Mouse (Mus musculus): ENCODE results near the gene Cdk19. TPM values are rescaled to one million over a fixed set of nuclear protein-coding genes. Genes with fewer than 3 reads are reported as not detected.

Gene Cdk19
- total RNA-seq, 2 experiments from 2014 or later: 48.3 to 50.8 TPM

- intact Hi-C loops (cut with DNase I): no loop called here
- no peak for DNase-seq (ENCODE audit: low spot score in 2 of 2)
These were observed 86.7 kb downstream of the Cdk19 start for GRCm38 (mm10) chr10:40426096-40426450.

- no peak for DNase-seq (ENCODE audit: low spot score in 2 of 2)
- intact Hi-C loops (cut with DNase I): no loop called here
These were observed 89.3 kb downstream of the Cdk19 start for GRCm38 (mm10) chr10:40428633-40429032.

GRCm38 (mm10) chr10:40429081-40429480, 89.7 kb downstream of the Cdk19 start:
- intact Hi-C loops (cut with DNase I): no loop called here
- no peak for DNase-seq (ENCODE audit: low spot score in 2 of 2)

GRCm38 (mm10) chr10:40430209-40430608, 90.8 kb downstream of the Cdk19 start:
- intact Hi-C loops (cut with DNase I): no loop called here
- no peak for DNase-seq (ENCODE audit: low spot score in 2 of 2)

DNA sequence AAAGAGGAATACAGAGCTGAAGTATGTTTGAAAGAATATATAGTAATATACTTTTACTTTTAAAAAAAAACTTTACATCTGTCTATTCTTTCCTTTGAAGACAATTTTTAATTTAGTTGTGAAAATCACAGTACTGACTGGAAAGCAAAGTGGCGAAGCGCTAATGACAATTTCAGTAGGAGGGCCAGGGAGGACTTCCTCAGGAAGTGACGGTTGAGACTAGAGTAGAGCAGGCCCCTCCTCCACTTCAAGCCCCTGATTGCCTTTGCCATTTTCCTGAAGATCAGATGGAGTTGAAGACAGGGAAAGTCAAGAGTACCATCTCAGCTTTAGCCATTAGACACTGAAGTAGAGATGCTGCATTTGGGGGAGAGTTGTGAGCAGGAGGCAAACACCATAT, 92.6 kb downstream of the Cdk19 start:
- DNase-seq (ENCODE audit: low spot score in 2 of 2): no peak
- intact Hi-C loops (cut with DNase I): no loop called here

DNA sequence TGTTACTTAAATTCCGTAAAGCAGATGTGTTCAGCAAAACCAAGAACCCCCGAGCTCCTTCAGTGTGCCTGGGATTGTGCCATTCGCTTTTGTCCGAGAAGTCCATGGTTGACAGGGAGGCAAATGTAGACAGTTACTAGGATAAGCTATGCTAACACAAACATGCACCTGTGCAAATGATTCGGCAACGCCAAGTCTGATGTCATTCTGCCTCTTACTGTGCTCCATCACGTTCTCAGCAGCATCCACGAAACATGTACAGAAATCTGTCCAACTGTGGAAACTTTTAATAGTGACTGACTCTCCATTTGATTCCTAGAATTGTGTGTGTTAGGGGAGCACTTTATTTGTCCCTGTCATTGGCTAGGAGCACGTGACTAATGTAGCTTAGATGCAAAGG, 93.0 kb downstream of the Cdk19 start:
- DNase-seq (ENCODE audit: low spot score in 2 of 2): no peak
- intact Hi-C loops (cut with DNase I): no loop called here

- no peak for DNase-seq (ENCODE audit: low spot score in 2 of 2)
- intact Hi-C loops (cut with DNase I): no loop called here
These were observed 96.0 kb downstream of the Cdk19 start for GRCm38 (mm10) chr10:40435402-40435801.

DNA sequence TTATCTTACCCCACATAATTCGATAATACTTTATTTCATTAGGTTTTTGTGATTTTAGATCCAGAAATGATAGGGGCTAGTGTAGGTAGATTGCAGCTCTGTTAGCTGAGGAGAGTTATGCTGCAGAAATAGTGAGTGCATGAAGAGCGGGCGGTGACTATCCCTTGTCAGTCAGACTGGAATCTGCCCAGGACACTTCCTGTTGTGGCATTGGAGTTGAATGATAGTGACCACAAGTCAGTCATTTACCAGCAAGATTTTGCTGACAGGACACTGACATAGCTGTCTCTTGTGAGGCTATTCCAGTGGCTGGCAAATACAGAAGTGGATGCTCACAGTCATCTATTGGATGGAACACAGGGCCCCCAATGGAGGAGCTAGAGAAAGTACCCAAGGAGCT, 97.8 kb downstream of the Cdk19 start:
- intact Hi-C loops (cut with DNase I): no loop called here
- no peak for DNase-seq (ENCODE audit: low spot score in 2 of 2)

DNA sequence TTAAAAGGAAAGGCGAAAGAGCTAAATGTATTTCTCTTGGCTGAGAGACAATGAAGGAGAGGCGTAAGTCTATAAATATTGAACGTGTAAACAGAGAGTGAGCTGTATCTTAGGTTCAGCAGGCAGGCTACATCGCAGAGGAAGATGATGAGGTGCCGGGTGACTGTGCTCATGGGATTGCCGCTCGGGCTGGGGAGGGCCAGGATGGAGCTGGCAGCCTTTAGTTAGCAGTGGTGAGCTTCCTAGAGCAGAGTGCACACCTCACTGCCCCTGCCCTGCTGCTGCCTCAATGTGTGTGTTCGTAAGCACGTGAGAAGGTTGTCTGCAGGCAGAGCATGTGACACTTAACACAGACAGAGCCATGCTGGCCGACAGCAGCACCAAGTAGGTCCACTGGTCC, 101.4 kb downstream of the Cdk19 start:
- DNase-seq (ENCODE audit: low spot score in 2 of 2): no peak
- intact Hi-C loops (cut with DNase I): no loop called here

- intact Hi-C loops (cut with DNase I): no loop called here
- no peak for DNase-seq (ENCODE audit: low spot score in 2 of 2)
These were observed 102.7 kb downstream of the Cdk19 start for GRCm38 (mm10) chr10:40442076-40442475.

GRCm38 (mm10) chr10:40443371-40443770, 104.0 kb downstream of the Cdk19 start:
- intact Hi-C loops (cut with DNase I): no loop called here

DNA sequence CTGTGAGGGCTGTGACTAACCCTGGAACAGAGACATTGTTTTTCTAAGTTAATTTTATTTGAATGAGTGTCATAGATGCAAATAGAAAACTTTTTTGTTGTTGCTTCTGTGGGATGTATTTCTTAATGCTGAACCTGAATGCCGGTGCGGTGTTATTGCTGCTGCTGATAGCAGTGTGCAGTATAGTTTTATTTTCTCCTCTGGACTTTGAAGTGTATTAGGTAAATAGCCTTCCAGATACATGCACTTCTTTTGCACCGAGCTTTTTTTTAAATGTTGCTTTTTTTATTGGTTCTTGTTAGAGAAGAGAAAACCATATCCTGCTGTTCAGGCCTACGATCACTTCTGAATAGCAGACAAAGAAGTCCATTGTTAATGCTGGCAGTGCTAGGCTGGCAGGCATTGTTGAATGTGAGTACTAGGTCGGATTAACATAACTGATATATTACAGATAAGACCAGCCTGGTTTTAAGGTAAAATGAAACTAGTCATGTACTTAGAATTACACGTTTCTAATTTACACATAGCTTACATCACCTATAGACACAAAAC, 104.5 kb downstream of the Cdk19 start:
- DNase-seq (ENCODE audit: low spot score in 2 of 2): no peak
- intact Hi-C loops (cut with DNase I): no loop called here

More at GRCm38 (mm10) chr10:40443371-40443770, 104.0 kb downstream of the Cdk19 start:
- DNase-seq (ENCODE audit: low spot score in 2 of 2): no peak

DNA sequence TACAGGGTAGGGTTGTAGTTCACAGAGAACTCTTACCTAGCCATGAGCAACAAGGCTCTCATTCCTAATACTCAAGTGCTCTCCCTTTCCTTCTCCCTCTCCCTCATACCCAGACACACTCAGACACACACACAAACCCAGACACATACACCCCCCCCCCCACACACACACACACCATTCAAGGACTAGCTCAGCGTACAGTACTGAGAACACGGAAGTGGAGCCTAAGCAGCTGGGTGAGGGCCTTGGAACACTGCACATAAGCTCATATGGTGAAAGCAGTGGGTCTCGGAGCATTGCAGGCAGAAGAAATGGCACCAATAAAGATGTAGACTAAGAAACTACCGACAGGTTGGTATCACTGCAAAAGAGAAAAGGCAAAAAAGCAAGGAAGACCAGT, 105.2 kb downstream of the Cdk19 start:
- intact Hi-C loops (cut with DNase I): no loop called here
- DNase-seq (ENCODE audit: low spot score in 2 of 2): no peak

DNA sequence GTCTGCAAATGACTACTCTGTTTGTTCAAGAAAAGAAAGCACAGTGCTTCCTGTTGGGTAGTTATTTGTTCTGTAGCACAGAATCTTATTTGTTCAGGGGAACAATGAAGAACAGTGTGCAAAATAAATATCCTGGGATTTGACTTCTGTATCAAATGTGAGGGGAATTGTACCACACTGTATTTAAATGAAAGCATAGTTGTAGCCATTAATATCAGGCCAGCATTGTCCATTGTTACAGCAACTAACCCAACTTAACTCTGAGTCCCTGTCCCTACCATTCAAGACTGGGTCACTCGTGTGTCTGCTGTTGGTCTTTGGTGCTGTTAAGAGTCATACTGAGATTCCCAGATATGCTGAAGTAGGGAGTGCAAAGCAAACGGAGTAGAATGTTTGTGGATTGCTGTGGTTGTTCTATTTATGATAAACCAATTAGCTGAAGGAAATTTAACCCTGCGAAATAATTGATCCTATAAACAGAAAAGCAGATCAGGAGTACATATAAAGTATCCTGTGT, 106.8 kb downstream of the Cdk19 start:
- no peak for DNase-seq (ENCODE audit: low spot score in 2 of 2)
- intact Hi-C loops (cut with DNase I): loop anchor here (2.0 kb wide), 1 partner anchor 97 kb away; no protein-coding TSS in a partner anchor

- peak in 1 of 2 experiments; percentile 76 for DNase-seq (ENCODE audit: low spot score in 2 of 2)
- intact Hi-C loops (cut with DNase I): loop anchor here (2.0 kb wide), 1 partner anchor 98 kb away; no protein-coding TSS in a partner anchor
These were observed 107.3 kb downstream of the Cdk19 start for GRCm38 (mm10) chr10:40446630-40447029.

GRCm38 (mm10) chr10:40447295-40447694, 107.9 kb downstream of the Cdk19 start:
- DNase-seq (ENCODE audit: low spot score in 2 of 2): no peak
- intact Hi-C loops (cut with DNase I): loop anchor here (2.0 kb wide), 1 partner anchor 98 kb away; no protein-coding TSS in a partner anchor

- DNase-seq (ENCODE audit: low spot score in 2 of 2): no peak
- intact Hi-C loops (cut with DNase I): loop anchor here (2.0 kb wide), 1 partner anchor 99 kb away; no protein-coding TSS in a partner anchor
These were observed 108.6 kb downstream of the Cdk19 start for GRCm38 (mm10) chr10:40447921-40448320.

DNA sequence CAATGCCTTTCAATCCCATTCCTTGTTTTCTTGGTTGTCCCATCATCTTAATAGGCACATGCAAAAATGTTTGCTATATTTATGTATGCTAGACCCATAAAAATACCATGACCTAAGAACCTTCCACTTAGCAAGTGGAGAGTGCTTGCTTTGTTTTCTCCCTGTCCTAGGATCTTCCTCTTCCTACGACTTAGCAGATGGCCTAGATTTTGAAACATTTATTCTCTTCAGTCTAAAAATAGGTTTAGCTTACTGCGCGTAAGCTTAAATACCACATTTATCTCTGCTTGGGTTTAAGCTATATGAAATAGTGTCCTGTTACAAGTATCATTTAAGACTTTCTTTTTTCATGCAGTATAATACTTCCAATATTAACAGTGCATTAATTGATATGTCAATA, 109.1 kb downstream of the Cdk19 start:
- peak in 1 of 2 experiments; percentile 42 for DNase-seq (ENCODE audit: low spot score in 2 of 2)
- intact Hi-C loops (cut with DNase I): no loop called here

- intact Hi-C loops (cut with DNase I): no loop called here
- peak in 1 of 2 experiments; percentile 42 for DNase-seq (ENCODE audit: low spot score in 2 of 2)
These were observed 110.2 kb downstream of the Cdk19 start for GRCm38 (mm10) chr10:40449571-40449970.

GRCm38 (mm10) chr10:40450171-40450570, 110.8 kb downstream of the Cdk19 start:
- intact Hi-C loops (cut with DNase I): no loop called here
- no peak for DNase-seq (ENCODE audit: low spot score in 2 of 2)

DNA sequence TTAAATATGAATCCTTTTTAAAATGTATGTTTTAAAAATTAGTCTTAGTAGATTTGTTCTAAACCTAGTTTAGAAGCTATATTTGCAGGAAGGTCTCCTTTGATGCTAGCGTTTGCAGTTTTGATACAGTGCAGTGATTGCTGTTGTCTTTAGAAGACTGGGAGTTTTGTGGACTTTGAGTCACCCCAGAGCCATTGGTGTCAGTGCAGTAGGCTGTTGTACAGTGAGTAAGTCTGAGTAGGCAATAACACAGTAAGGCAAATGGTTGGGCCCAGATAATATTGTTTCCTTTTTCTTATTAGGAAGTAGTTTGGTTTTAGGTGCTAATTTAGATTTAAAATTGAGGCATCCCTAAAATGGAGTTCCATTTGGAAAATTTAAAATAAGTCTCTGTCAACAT, 117.8 kb downstream of the Cdk19 start:
- intact Hi-C loops (cut with DNase I): no loop called here
- DNase-seq (ENCODE audit: low spot score in 2 of 2): no peak

- intact Hi-C loops (cut with DNase I): no loop called here
- no peak for DNase-seq (ENCODE audit: low spot score in 2 of 2)
These were observed 119.8 kb downstream of the Cdk19 start for GRCm38 (mm10) chr10:40459141-40459540.

Measured in left cerebral cortex, postnatal 25 days (tissue).